Mouse (Mus musculus) liver, embryonic 14.5 days (tissue): ENCODE results near the gene Fbxl18.

ENCODE experiments used
- CTCF ChIP-seq: IDR thresholded peaks from 2 replicates; pipeline ENCODE4 v1.5.1; 2016; ENCODE audit warnings: antibody characterized with exemption, low read depth, control low read depth
- EP300 ChIP-seq: IDR thresholded peaks from 2 replicates; pipeline ENCODE4 v1.6.1; 2016; ENCODE audit warnings: antibody characterized with exemption, low read depth

DNA sequence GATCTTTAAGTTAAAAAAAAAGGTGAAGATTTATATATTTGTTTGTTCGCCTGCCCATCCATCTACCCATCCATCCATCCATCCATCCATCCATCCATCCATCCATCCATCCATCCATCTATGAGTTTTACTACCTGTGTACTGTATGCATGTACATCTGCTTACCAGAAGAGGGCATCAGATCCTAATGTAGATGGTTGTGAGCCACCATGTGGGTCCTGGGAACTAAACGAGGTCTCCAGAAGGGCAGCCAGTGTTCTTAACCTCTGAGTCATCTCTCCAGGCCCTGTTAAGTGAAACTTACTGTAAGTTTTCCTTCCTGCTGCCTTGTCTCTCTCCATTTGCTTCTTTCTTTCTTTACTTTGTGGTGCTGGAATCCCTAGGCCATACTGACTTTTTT, 45.2 kb upstream of the Fbxl18 start:
- TF ChIP-seq CTCF (peak; percentile 64), EP300 (no peak)
